1 mouse cellular context compared by ENCODE assay signal in the genomic region with DNA sequence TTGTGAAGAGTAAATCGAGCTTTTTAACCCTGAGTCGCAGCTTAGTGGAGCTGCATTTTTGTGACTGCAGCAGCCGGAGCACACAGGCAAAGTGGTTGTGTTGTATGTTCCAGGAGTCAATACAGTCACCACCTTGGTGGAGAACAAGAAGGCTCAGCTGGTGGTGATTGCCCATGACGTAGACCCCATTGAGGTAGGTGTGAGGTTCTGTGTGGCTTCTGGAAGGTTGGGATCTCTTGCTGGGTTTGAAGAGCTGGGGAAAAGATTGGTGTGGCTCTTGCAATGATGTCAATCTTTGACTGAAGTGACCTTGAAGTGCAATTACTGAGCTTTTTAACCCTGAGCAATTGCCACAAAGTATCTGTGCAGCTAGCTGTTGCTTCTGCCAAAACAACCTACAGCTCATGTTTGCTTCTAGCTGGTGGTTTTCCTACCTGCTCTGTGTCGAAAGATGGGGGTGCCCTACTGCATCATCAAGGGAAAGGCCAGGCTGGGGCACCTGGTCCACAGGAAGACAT.
A peak's percentile ranks its signal among the peaks of the same experiment; 100 is the strongest.
TF ChIP-seq lines count a peak whose summit lies in the region.

No protein-coding gene starts in this region.

TF ChIP-seq in MEL, 35 proteins besides CTCF, POLR2A, EP300 and RAD21 (continued from another document):
- TF ChIP-seq GATA1 (IDR thresholded peaks at IDR 0.05; ENCODE audit: low read depth, low read length): no peak
- TF ChIP-seq CHD1 (IDR thresholded peaks at IDR 0.05; ENCODE audit: low read depth, low read length): peak; percentile 66; the same call in 1 of the 2 replicates
- no peak for TF ChIP-seq SMC3 (IDR thresholded peaks at IDR 0.05; ENCODE audit: low read depth, low read length)
